Mouse (Mus musculus) heart, adult 2 months (tissue): ENCODE measurements around the gene Zap70. TPM values are rescaled to one million over a fixed set of nuclear protein-coding genes. Genes with fewer than 3 reads are reported as not detected.

Experiments used
- DNase-seq, 2 experiments: peaks; one replicate each; pipeline ENCODE4 v3.0.0; 2021
- H3K27ac ChIP-seq: fragments of 200-600 bp; 2 replicates; pipeline ENCODE4 v1.8.1; 2022
- H3K27me3 ChIP-seq: fragments of 200-500 bp; 2 replicates; pipeline ENCODE4 v1.6.1; 2012; ENCODE audit warnings: mild to moderate bottlenecking, low read length, inconsistent platforms, mixed read lengths; ENCODE audit not compliant: control insufficient read depth, insufficient read depth
- H3K36me3 ChIP-seq: fragments of 200-500 bp; 2 replicates; pipeline ENCODE4 v1.6.1; 2012; ENCODE audit warnings: low read length, inconsistent platforms; ENCODE audit not compliant: control insufficient read depth, insufficient read depth
- H3K4me1 ChIP-seq: fragments of 200-500 bp; 2 replicates; pipeline ENCODE4 v1.6.1; 2011; ENCODE audit warnings: low read length; ENCODE audit not compliant: control insufficient read depth, insufficient read depth
- H3K4me3 ChIP-seq: fragments of 200-600 bp; 2 replicates; pipeline ENCODE4 v1.8.1; 2022
- H3K79me2 ChIP-seq: fragments of 200-500 bp; replicated peaks from 2 replicates; pipeline ENCODE4 v1.6.1; 2012; ENCODE audit warnings: mild to moderate bottlenecking, inconsistent platforms, low read length, moderate library complexity, mixed read lengths; ENCODE audit not compliant: control insufficient read depth, insufficient read depth
- H3K9ac ChIP-seq: fragments of 200-500 bp; 2 replicates; pipeline ENCODE4 v1.6.1; 2012; ENCODE audit warnings: low read depth, mild to moderate bottlenecking, control low read depth, inconsistent platforms, low read length, mixed read lengths
- CTCF ChIP-seq: fragments of 200-600 bp; IDR thresholded peaks from 2 replicates; pipeline ENCODE4 v1.8.1; 2022; ENCODE audit warnings: antibody characterized with exemption, mild to moderate bottlenecking, moderate library complexity
- EP300 ChIP-seq: fragments of 200-500 bp; IDR thresholded peaks from 2 replicates; pipeline ENCODE4 v1.6.1; 2011; ENCODE audit warnings: low read depth, low read length, control low read depth; ENCODE audit not compliant: insufficient read depth
- POLR2A ChIP-seq: fragments of 200-500 bp; IDR thresholded peaks from 2 replicates; pipeline ENCODE4 v1.6.1; 2011; ENCODE audit warnings: mild to moderate bottlenecking, low read depth, low read length, control low read depth; ENCODE audit not compliant: insufficient read depth
- WGBS: fragments of 180-500 bp; shearing (Covaris S2); methylation state at CpG from one replicate; pipeline ENCODE4 v1.1.7; 2018; 5-methylcytosine and 5-hydroxymethylcytosine counted together
- intact Hi-C: fragments of 180-260 bp; cut with DNase I; formaldehyde crosslinking; loops from one replicate; pipeline ENCODE4 v1.15.1; 2025
- long read RNA-seq: library from polyadenylated mRNA; stranded (forward); transcript quantifications from one replicate; pipeline ENCODE4 v2.0.0, GENCODE M21; 2021
- polyA plus RNA-seq: library from polyadenylated mRNA; depleted of rRNA; stranded (reverse); fragments of >200 nt; gene quantifications from 2 replicates; pipeline ENCODE4 v1.2.3, GENCODE M21; 2012; rRNA removed
- total RNA-seq, 2 experiments: library from RNA; stranded (reverse); gene quantifications; 2 replicates each; pipeline ENCODE4 v1.2.3; 2021

Gene Zap70
- total RNA-seq: under 1 TPM; 0.32 to 0.34 TPM
- 0.47 TPM in 2 replicates for polyA plus RNA-seq
- long read RNA-seq: 0 reads

DNA sequence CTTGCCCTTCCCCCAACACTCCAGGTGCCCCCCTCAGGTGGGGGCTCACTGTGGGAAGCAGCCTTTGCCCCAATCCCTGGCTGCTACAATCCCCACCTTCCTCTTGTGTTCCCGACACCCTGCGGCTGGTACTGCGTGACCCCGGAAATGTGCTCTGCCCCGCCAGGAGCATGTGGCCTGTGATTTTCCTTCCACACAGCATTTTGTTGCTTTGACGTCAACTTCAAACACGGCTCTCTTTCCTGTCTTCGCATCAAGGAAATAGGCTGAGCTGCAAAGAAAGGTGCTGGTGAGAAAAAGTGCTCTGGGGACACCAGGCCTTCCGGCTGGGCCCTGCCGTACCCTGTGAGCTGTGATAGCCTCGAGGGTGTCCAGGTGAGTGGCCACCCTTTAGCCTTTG lies at the start of gene Zap70:
Gene Zap70 (plus strand): TSS at position 231 of the 400 bp plus-strand sequence.
- 68% methylated on average over 11 of the region's 11 CpGs for WGBS
- Histone ChIP-seq H3K79me2 (no peaks in the 10 kb centered on the region), H3K9ac (no peak within 1 kb of the TSS), H3K27me3 (no peaks in the 10 kb centered on the region), H3K36me3 (no peaks in the 10 kb centered on the region), H3K4me3 (no peak within 1 kb of the TSS), H3K27ac (no peak within 1 kb of the TSS), H3K4me1 (no peaks in the 10 kb centered on the region)
- DNase-seq: no peak
- no peak for TF ChIP-seq POLR2A
- TF ChIP-seq EP300: no peak
- TF ChIP-seq CTCF: no peak
- intact Hi-C loops: no loop called here

DNA sequence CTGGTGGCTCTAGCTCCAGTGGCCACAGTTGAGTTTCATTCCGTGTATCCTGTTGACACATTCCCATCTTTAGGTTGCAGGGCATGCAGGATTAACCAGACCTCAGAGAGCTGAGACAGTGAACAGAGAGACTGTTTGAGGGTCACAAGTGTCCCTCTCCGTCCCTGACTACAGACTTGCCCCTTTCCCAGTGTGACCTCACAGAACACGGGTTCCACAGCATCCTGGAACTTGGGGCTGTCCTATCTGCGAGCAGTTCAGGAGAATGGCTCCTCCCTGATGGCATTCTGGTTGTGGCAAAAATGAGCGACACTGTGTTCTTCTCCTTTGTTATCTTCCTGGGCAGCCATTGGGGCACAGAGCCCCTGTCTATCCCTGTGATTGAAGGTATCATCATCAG lies 47.3 kb upstream of the Zap70 start, which contains the start of gene Actr1b:
Gene Actr1b (minus strand): TSS at position 112 of the 400 bp plus-strand sequence.
- TF ChIP-seq POLR2A: no peak
- no peaks in the 10 kb centered on the region for H3K27me3 ChIP-seq
- 78% methylated on average over 5 of the region's 5 CpGs for WGBS
- H3K79me2 ChIP-seq: no peaks in the 10 kb centered on the region
- H3K27ac ChIP-seq: no peak within 1 kb of the TSS
- no peak within 1 kb of the TSS for H3K4me3 ChIP-seq
- no peak within 1 kb of the TSS for H3K9ac ChIP-seq
- no peak for DNase-seq
- intact Hi-C loops: no loop called here
- H3K4me1 ChIP-seq: no peaks in the 10 kb centered on the region
- H3K36me3 ChIP-seq: no peaks in the 10 kb centered on the region

DNA sequence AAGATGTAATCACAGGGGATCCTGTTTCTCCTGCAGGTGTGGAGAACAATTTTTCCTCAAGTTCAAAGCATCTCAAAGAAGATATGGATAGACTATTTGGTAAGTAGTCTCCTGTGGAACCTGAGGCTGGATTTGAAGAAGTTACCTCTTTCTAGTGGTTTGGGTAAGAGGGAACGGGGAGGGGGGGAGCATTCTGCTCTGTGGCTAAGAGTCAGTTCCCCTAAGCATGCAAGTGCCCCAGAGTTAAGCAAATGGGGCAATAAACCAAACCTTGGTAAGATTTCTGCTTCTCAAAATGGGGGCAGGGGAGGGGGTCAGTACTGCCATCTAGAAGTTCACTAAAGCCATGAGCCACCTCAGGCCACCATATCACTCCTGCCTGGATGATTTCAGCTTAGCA lies 42.8 kb upstream of the Zap70 start:
- no peaks in the 10 kb centered on the region for H3K79me2 ChIP-seq
- no peak overlapping the region for H3K27ac ChIP-seq
- TF ChIP-seq POLR2A (no peak), CTCF (no peak), EP300 (no peak)
- no peaks in the 10 kb centered on the region for H3K27me3 ChIP-seq
- intact Hi-C loops: no loop called here
- H3K36me3 ChIP-seq: no peaks in the 10 kb centered on the region
- WGBS: 83% methylated on average over 1 of the region's 1 CpGs
- H3K4me3 ChIP-seq: no peak overlapping the region
- no peaks in the 10 kb centered on the region for H3K4me1 ChIP-seq
- no peak overlapping the region for H3K9ac ChIP-seq
- DNase-seq: no peak

DNA sequence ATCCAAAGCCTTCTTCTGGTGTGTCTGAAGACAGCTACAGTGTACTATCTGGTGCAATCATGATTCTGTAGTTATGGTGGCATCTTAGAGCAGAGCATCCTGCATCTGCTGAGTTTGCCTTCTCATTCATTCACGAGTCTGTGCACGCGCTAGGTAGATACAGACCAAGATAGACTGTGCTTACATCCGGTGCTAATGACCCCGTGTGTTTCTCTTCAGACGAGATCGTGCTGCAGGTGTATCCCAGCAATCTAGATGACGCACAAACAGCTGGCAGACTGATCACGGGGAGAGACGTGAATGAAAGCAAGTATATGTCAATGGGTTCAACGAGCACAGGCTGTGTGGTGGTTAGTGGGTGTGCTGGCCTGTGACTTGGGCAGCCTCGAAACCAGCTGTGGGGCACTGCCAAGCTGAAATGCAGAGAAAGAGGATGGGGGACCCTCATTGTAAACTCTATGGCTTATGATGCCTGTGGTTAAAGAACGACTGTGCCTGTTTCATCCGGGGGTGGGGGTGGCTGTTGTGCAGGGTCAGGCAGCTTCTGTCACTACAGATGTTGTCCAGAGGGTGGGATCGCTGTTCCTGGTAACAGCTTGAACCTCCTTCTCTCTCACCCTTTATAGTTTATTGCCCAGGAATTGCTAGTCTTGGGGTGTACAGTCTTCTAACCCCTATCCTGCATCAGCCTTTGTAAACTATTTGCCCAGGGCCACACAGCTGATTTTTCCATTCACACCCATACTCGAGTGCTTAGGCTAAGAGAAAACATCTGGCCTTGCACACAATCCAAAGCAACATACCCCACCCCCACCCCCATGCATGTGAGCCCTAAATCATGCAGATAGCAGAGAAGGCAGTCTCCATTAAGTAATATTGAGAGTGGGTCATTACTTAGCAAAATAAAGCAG lies 38.2 kb upstream of the Zap70 start:
- WGBS: 69% methylated on average over 16 of the region's 16 CpGs
- Histone ChIP-seq H3K4me1 (no peaks in the 10 kb centered on the region), H3K27me3 (no peaks in the 10 kb centered on the region), H3K4me3 (no peak overlapping the region), H3K79me2 (no peaks in the 10 kb centered on the region), H3K9ac (no peak overlapping the region), H3K27ac (no peak overlapping the region), H3K36me3 (no peaks in the 10 kb centered on the region)
- intact Hi-C loops: no loop called here
- no peak for DNase-seq
- TF ChIP-seq EP300: no peak
- no peak for TF ChIP-seq POLR2A
- no peak for TF ChIP-seq CTCF

DNA sequence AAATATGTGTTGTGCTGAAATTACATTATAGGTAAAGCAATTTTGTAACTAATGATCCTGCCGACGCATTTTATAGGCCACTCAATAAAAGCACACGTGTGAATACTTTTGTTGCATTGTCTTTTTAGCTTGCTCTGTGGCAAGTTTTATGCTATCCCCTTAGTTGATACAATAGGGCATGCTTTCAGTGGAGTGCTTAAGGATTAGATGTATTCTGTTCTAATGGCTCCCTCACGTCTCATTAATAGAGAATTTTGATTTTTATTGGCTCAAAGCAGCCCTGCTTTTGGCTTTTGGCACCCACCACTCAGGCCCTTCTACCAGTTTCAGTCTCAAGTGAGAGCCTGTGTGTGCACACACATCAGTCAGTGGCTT lies 37.6 kb upstream of the Zap70 start:
- DNase-seq: no peak
- Histone ChIP-seq H3K27ac (no peak overlapping the region), H3K79me2 (no peaks in the 10 kb centered on the region), H3K27me3 (no peaks in the 10 kb centered on the region), H3K9ac (no peak overlapping the region), H3K4me1 (no peaks in the 10 kb centered on the region), H3K36me3 (no peaks in the 10 kb centered on the region), H3K4me3 (no peak overlapping the region)
- no peak for TF ChIP-seq POLR2A
- no peak for TF ChIP-seq CTCF
- no peak for TF ChIP-seq EP300
- intact Hi-C loops: no loop called here
- WGBS: 86% methylated on average over 4 of the region's 4 CpGs

DNA sequence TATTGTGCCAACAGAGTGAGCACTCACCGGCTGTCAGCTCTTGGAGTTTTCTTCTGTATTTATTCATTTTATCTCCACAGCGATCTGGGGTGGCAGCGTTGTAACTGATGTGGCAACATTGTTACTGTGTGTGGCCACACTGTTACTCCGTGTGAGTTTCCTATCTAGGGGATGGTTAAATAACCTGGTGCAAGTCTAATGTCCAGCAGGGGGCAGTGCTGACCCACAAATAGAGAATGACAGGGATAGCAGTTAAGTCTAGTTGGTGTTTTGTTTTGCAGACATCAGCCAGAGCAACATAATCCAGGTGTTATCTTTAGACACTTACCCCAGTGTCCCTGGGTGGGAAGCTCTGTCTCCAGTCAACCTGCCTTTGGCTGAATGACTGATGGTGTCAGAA lies 24.3 kb upstream of the Zap70 start:
- TF ChIP-seq POLR2A (no peak), EP300 (no peak), CTCF (peak; percentile 92)
- intact Hi-C loops: loop anchor here (1.0 kb wide), 1 partner anchor 513 kb away; no protein-coding TSS in a partner anchor

More for the DNA sequence above, 24.3 kb upstream of the Zap70 start:
- Histone ChIP-seq H3K27ac (no peak overlapping the region), H3K9ac (no peak overlapping the region), H3K4me3 (no peak overlapping the region), H3K36me3 (no peaks in the 10 kb centered on the region), H3K4me1 (no peaks in the 10 kb centered on the region; the same call in 1 of the 2 replicates), H3K27me3 (no peaks in the 10 kb centered on the region), H3K79me2 (no peaks in the 10 kb centered on the region)
- DNase-seq: peak; percentile 65 to 79
- 4% methylated on average over 4 of the region's 4 CpGs for WGBS
